Mouse (Mus musculus) brain, adult 2 months (tissue): ENCODE measurements at regions not wholly inside any gene's neighbourhood (a gene's known extent, or its start where the extent isn't known, plus 50 kb on each side); places are given as distances from the start of the nearest gene placed in this dataset.

Experiments
- DNase-seq: peaks from one replicate; pipeline ENCODE4 v3.0.0; 2011; ENCODE audit warnings: low read depth, low spot score

- DNase-seq, result no peak
These were observed 224.5 kb upstream of the Pfn2 start for GRCm38 (mm10) chr3:58072230-58072839.

DNA sequence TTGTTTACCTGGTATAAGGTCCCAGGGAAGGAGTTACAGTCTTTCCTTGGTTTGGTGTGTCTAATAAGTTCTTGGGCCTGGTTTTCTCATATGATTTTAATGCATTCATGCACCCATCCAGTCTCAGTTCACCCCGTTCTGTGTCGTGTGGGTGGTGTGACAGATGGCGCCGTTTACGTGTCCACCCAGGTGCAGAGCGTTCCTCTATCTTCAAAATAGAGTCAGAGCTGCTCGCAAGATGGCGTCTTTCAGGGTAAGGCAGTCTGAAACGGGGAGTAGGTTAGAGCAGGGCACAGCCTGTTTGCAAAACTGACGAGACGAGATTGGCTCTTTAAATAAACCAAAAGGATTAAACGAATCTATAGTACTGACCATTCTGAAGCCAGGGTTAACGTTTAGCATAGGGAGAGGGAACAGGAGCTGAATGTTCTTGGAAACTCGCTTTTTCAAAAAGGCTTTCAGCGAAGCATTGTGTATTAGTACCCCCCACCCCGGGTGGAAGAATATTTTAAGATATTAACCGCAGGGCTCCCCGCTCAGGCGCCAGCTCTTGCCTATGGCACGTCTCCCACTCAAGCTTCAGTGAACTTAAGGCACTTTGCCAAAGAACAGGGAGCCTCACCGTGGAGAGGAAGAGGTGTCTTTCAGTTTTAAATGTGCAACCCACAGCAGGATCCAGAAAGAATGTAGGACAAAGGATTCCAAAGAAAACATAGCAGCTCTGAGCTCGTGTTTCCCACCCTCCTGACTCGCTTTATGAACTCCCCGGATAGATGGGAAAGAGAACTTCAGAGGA, 241.7 kb upstream of the Pfn2 start:
- DNase-seq, result peak; percentile 83

DNA sequence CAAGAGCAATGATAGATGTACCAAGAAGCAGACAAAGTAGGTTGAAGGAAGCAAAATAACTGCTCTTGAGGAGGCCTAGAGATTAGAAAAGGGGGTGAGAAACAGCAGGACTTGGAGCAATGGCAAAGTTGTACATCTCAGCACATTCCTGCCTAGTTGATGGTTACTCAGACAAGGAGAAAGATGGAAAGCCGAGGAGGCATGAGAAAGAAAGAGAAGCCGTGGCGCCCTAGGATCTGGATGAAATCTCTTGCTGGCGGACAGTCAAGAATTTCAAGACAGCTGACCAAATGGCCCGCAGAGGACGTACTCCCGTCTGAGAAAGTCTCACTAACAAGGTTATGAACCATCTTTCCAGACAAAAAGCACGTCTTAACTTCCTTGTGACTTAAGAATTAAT, 242.5 kb upstream of the Pfn2 start:
- peak; percentile 11 for DNase-seq

DNA sequence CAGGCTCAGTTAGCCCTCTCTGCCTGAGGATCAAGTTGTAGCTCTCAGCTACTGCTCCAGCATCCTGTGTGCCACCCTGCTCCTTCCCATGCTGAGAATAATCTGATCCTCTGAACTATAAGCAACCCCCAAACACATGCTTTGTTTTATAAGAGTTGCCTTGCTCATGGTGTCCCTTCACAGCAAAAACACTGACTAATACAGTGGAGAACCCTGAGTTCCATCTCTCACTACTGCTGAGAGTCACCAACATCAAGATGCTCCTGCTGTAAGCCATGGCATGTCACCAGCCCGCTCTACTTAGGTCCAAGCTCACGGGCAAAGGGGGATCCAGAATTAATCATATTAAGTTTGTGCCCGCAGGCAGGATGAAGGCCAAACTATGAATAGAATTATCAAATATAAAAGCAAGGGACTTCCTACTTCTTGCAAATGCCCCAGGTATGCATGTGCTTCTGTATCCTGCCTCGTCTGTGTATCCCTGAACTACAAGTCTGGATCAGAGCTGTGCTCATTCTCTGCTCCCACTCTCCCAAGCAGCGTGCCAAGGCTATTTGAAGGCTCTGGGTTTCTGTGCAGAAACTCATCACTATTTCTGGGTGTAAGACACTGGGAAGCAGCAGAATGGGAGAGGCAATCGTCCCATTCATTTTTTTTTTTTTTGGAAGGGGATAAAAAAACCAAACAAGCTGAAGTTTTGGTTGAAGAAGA, 243.7 kb upstream of the Pfn2 start:
- peak; percentile 91 for DNase-seq

- peak; percentile 11 for DNase-seq
These were observed 263.1 kb upstream of the Pfn2 start for GRCm38 (mm10) chr3:58110911-58111476.

DNA sequence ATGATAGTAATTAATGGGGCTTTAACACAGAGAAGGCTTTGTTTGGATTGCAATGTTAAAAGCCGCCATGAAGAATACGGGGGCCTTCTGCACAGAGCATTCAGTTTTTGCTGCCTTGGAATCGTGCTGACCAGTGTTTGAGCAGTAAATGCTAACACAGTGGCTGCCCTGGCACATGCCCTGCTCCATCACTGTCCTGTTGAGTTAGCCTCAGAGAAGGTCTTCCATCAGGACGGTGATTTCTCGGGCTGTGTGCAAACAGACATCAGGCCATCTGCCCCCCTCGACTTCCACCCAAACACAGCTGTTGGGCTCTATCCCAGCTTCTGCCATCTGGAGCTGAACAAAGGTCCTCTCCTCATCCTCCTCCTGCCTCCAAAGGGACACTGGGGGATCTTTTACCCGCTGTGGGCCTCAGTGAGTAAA, 264.6 kb upstream of the Pfn2 start:
- peak; percentile 80 for DNase-seq

DNA sequence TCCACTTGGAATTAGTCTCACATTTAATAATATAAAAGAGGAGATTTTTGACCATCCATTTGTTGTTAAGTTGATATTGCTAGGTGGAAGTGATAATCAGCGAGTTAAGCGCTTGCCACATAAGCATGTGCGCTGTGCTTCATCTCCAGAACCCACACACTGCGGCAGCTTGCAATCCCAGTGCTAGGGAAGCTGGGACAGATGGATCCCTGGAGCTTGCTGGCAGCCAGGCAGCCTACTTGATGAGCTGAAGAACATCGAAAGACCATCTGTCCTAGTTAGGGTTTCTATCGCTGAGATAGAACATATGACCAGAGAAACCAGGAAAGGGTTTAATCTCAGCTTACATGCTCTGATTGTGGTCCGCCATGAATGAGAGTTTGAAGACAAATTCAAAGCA, 266.1 kb upstream of the Pfn2 start:
- DNase-seq, result peak; percentile 87

- peak; percentile 53 for DNase-seq
These were observed 267.6 kb upstream of the Pfn2 start for GRCm38 (mm10) chr3:58115511-58115910.

DNA sequence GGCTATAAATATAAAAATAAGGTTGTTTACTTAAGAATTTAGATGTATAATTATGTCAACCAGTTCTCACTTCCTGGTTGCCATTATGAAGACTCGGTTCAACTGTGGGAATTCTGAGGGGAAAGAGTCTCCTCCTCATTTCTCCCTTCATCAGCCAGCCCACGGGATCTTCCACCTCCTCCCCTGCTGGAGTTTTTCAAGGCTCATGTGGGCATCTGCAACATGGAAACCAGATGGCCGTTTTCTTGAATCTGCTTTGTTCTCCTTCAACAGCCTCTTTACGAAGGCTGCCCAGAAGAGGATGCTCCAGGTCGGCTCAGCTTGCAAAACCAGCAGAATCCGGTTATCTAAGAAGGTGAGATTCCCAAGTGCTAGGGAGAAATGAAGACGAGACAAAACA, 269.0 kb upstream of the Pfn2 start:
- peak; percentile 89 for DNase-seq

GRCm38 (mm10) chr3:58120051-58120450, 272.2 kb upstream of the Pfn2 start:
- DNase-seq, result no peak

DNA sequence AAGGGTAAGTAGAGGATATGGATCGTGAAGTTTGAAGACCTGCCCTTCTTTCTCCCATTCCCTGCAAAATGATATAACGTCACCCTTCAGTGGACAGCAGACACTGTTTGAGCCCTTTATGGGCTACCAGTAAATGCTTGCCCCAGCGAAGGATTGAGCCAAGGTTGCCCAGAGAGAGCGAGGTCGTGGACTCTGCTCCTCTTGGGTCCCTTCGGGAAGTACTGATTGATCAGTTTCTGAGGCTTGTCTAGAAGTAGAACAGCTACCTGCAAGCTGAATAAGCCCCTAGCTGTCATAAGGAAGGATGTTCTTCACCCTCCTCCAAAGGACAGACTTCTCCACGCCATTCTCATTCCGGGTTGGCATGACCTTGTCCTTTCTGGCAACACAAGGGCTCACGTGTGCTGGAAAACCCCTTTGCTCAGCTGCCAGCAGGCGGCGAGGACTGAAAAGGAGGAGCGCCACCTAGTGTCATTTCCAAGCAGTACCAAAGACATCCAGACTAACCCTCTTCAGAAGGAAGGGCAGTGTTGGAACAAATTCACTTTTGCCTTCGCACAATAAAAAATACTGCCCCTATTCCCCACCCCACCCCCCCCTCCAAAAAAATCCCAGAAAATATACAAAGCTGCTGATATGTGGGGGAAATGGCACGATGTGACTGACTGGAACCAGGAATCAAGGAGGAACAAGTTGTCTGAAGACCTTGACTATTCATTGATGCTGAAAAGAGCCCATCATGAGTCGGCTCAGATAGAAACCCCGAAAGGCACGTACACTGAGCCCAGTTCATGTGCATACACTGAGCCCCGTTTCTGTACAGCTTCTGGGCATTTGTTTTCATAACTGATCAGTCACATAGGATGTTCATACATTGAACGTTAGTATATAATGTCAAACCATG, 274.8 kb upstream of the Pfn2 start:
- peak; percentile 93 for DNase-seq

DNA sequence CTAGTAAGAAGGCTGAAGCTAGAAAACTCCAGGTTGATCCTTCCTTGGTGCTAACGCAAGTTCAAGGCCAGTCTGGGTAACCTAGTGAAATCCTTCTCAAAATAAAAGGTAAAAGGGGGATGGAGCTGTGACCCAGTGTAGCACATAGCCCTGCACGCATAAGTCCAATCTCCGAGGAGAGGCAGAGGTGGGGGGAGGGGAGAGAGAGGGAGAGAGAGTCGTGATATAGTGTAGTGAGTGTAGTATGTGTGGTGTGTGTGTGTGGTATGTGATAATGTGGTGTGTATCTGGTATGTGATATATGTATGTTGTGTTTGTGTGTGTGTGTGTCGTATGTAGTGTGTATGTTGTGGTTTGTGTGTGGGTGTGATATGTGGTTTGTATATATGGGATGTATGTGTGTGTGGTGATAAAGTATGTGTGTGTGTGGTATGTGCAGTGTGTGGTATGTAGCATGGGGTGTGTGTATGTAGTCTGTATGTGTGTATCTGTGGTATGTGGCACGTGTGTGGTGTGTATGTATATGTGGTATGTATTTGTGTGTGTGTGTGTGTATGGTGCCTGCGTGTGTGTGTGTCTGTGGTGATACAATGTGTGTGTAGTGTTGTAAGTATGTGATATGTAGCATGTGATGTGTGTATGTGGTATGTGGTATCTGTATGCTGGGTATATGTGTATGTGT, 275.7 kb upstream of the Pfn2 start:
- DNase-seq, result no peak

DNA sequence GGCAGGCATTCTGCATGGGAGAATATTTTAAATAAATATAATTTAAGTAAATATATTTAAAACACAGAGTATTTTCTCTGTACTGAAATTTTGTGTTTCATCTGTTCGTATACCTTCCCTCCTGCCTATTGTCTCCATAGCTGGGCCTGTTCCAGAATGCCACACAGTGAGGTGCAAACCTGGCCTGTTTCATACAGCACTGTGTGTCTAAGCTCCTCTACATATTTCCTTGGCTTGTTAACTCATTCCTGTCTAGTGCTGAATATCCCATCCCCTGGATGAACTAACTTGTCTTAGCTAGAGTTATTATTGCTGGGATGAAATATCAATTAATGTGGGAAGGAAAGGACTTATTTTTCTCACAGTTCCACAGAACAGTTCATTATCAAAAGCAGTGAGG, 277.0 kb upstream of the Pfn2 start:
- DNase-seq, result no peak

GRCm38 (mm10) chr3:58126996-58127395, 279.1 kb upstream of the Pfn2 start:
- DNase-seq, result no peak

DNA sequence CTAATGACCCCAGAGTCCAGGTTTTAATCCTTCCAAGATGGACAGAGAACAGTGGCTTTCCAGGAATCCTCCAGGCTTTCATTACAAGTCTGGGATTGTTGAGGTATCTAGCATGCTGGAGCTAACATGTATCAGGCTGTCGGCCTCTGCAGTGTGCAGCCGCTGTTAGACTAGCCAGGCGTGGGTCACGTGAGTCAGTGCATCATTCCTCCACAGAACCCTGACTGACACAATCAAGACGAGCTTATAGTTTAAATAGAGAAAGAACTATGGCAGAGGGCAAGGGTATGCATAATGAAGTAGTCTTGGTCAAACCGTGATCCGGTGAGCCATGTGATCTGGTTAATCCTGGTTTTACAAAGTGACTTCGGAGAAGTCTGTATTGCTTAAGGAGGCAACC, 280.2 kb upstream of the Pfn2 start:
- no peak for DNase-seq

DNA sequence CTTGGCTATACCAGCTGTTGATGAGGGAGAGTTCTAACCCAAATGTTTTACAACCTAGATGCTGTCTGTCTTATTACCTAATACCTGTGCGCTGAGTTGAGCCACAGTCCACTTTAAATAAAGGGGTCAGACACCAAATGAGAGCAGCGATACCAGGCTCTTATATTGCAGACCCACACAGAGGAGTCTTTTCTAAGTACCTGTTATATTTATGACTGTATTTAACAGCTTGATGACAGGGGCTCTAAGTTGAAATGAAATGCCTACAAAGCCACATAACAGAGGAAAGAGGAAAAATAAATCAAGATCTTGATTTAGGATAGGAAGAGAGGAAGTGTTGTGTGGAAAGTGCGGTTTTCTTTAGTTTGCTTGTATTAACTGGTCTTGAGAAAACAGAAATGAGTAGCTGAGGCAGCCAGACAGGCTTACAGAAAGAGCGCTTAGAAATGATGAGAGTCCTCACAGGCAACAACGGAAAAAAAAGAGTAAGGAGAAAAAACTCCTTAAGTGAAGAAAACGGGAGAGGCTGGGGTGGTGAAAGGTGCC, 281.6 kb upstream of the Pfn2 start:
- DNase-seq, result no peak

- DNase-seq, result peak; percentile 21
These were observed 278.7 kb upstream of the Tsc22d2 start for GRCm38 (mm10) chr3:58135607-58136365.

- peak; percentile 65 for DNase-seq
These were observed 275.6 kb upstream of the Tsc22d2 start for GRCm38 (mm10) chr3:58138726-58139585.

- no peak for DNase-seq
These were observed 268.4 kb upstream of the Tsc22d2 start for GRCm38 (mm10) chr3:58146108-58146507.
